Mouse (Mus musculus): ENCODE results near the gene Serinc2.
"Not testable (repeated sequence)": the region's sequence is repeated elsewhere in the genome, so short reads cannot be mapped to it uniquely, and the experiment has no call there.

Gene Serinc2

GRCm38 (mm10) chr4:130252441-130253157 lies 26.4 kb downstream of the Serinc2 start:
- DNase-seq = peak; percentile 36

- no peak for DNase-seq
These were observed 27.2 kb downstream of the Serinc2 start for GRCm38 (mm10) chr4:130251763-130252162.

GRCm38 (mm10) chr4:130251172-130251705 lies 27.8 kb downstream of the Serinc2 start:
- DNase-seq = no peak

- no peak for DNase-seq
These were observed 30.4 kb downstream of the Serinc2 start for GRCm38 (mm10) chr4:130248636-130249035.

- peak; percentile 76 for DNase-seq
These were observed 32.9 kb downstream of the Serinc2 start for GRCm38 (mm10) chr4:130246132-130246531.

GRCm38 (mm10) chr4:130244749-130245148 lies 34.3 kb downstream of the Serinc2 start:
- DNase-seq = no peak

- DNase-seq = not testable (repeated sequence)
These were observed 35.4 kb downstream of the Serinc2 start for GRCm38 (mm10) chr4:130243621-130244020.

GRCm38 (mm10) chr4:130242956-130243355 lies 36.0 kb downstream of the Serinc2 start:
- DNase-seq = no peak

- DNase-seq = peak; percentile 14
These were observed 38.3 kb downstream of the Serinc2 start for GRCm38 (mm10) chr4:130240695-130241094.

GRCm38 (mm10) chr4:130237607-130238006 lies 41.4 kb downstream of the Serinc2 start:
- no peak for DNase-seq

- no peak for DNase-seq
These were observed 42.6 kb downstream of the Serinc2 start for GRCm38 (mm10) chr4:130236361-130236760.

GRCm38 (mm10) chr4:130224071-130224470 lies 54.9 kb downstream of the Serinc2 start:
- DNase-seq = no peak

GRCm38 (mm10) chr4:130222179-130222578 lies 56.8 kb downstream of the Serinc2 start, which contains the start of gene Gm853:
Gm853 (minus strand) TSS chr4:130222401.
- no peak for DNase-seq

- no peak for DNase-seq
These were observed 58.8 kb downstream of the Serinc2 start for GRCm38 (mm10) chr4:130220176-130220575.

- DNase-seq = no peak
These were observed 63.6 kb downstream of the Serinc2 start for GRCm38 (mm10) chr4:130215392-130215791.

GRCm38 (mm10) chr4:130213857-130214256 lies 65.1 kb downstream of the Serinc2 start:
- no peak for DNase-seq

- no peak for DNase-seq
These were observed 65.8 kb downstream of the Serinc2 start for GRCm38 (mm10) chr4:130213197-130213596.

GRCm38 (mm10) chr4:130212421-130212820 lies 66.6 kb downstream of the Serinc2 start:
- no peak for DNase-seq

GRCm38 (mm10) chr4:130211870-130212269 lies 67.1 kb downstream of the Serinc2 start:
- no peak for DNase-seq

Measured in thymus, postnatal 4 days (tissue).